Mouse (Mus musculus): Measurements from ENCODE around the gene Pard3b.

DNA sequence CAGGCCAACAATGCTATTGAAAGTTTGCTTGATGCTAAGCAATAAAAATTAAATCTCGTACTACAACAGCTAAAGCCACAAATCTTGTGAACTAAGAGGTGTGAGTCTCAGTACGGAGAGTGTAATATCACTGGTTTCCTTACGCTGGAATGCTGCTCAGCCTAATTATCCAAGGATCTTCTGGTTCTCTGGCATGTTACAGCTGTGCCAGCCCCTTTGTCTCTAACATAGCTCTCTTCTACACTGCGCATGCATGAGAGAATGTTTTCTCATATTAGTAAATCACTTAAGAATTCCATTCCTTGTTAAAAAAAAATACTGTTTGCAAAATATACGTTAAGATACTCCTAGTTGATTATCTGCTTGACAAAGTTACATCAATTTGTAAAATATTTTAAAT is 211.8 kb downstream of the Pard3b start:
- no peak for TF ChIP-seq POLR2A (IDR thresholded peaks at IDR 0.05; ENCODE audit: borderline replicate concordance, low read depth, low read length)
- no peak for TF ChIP-seq CTCF (IDR thresholded peaks at IDR 0.05; ENCODE audit: low read depth, low read length)

All from bone marrow macrophage, adult 2 months (primary cell).